Mouse (Mus musculus) left cerebral cortex, postnatal 36 days (tissue): ENCODE results near the gene Atr. TPM values are rescaled to one million over a fixed set of nuclear protein-coding genes. Genes with fewer than 3 reads are reported as not detected.

Source experiments
- total RNA-seq, 2 experiments: library from RNA; stranded (reverse); gene quantifications; 2 replicates each; pipeline ENCODE4 v1.2.3; 2021

Gene Atr
- total RNA-seq, 2 experiments from 2014 or later: 9.2 to 14.7 TPM

Other genes with a start within 250 kb of the Atr start
- gene Pcolce2, start 220.0 kb upstream of the Atr start, total RNA-seq: 1 to 10 TPM; 1.7 to 1.8 TPM
- 10 to 100 TPM; 45.7 to 46.4 TPM for gene Trpc1, start 107.2 kb upstream of the Atr start, total RNA-seq
- gene Pls1, start 12.3 kb upstream of the Atr start, total RNA-seq: 1 to 10 TPM; 8.1 to 9.9 TPM
- 10 to 100 TPM; 24.6 to 26.1 TPM for gene Xrn1, start 97.2 kb downstream of the Atr start, total RNA-seq